Mouse (Mus musculus) erythroblast, embryonic 14.5 days (primary cell): ENCODE measurements at regions not wholly inside any gene's neighbourhood (a gene's known extent, or its start where the extent isn't known, plus 50 kb on each side); places are given as distances from the start of the nearest gene placed in this dataset.
"Not testable (repeated sequence)": the region's sequence is repeated elsewhere in the genome, so short reads cannot be mapped to it uniquely, and the experiment has no call there.

Experiments used
- GATA1 ChIP-seq: IDR thresholded peaks from 2 replicates; pipeline ENCODE4 v1.6.1; 2012; ENCODE audit warnings: low read length, inconsistent platforms, mixed read lengths
- TAL1 ChIP-seq: IDR thresholded peaks from 3 replicates; pipeline ENCODE4 v1.6.1; 2012; ENCODE audit warnings: low read length, inconsistent platforms, mixed read lengths

- not testable (repeated sequence) for TF ChIP-seq GATA1, TAL1
These were observed 59.9 kb upstream of the Scaf8 start for GRCm38 (mm10) chr17:3054848-3055247.
